Mouse (Mus musculus) common myeloid progenitor, adult 5-6 weeks (primary cell): ENCODE results near the gene Trpm5. TPM values are rescaled to one million over a fixed set of nuclear protein-coding genes. Genes with fewer than 3 reads are reported as not detected.

Source experiments
- ATAC-seq: replicated peaks from 2 replicates; pipeline ENCODE4 v1.8.0; 2016; ENCODE audit warnings: low read depth, mild to moderate bottlenecking, moderate TSS enrichment, inconsistent platforms; ENCODE audit not compliant: poor library complexity, severe bottlenecking
- total RNA-seq: library from RNA; stranded (forward); fragments of 200-1000, 187-1606 nt; gene quantifications from 2 replicates; pipeline ENCODE4 v1.2.3, GENCODE M21; 2017

Gene Trpm5
- total RNA-seq, 1 experiment from 2014 or later: not detected

- ATAC-seq: no peak
These were observed 28.8 kb downstream of the Trpm5 start for GRCm38 (mm10) chr7:143065692-143066091.

- ATAC-seq: no peak
These were observed 30.2 kb downstream of the Trpm5 start for GRCm38 (mm10) chr7:143064226-143064625.

- no peak for ATAC-seq
These were observed 31.7 kb downstream of the Trpm5 start for GRCm38 (mm10) chr7:143062704-143063103.

GRCm38 (mm10) chr7:143059202-143059870 lies 35.1 kb downstream of the Trpm5 start:
- peak; percentile 11; the same call in 1 of the 2 replicates for ATAC-seq

- peak; percentile 6; the same call in 1 of the 2 replicates for ATAC-seq
These were observed 36.2 kb downstream of the Trpm5 start for GRCm38 (mm10) chr7:143058221-143058697.

- ATAC-seq: peak; percentile 19
These were observed 36.7 kb downstream of the Trpm5 start for GRCm38 (mm10) chr7:143057667-143058220.

- no peak for ATAC-seq
These were observed 37.4 kb downstream of the Trpm5 start for GRCm38 (mm10) chr7:143057023-143057422.

GRCm38 (mm10) chr7:143055499-143056186 lies 38.8 kb downstream of the Trpm5 start:
- peak; percentile 37 for ATAC-seq

GRCm38 (mm10) chr7:143055001-143055400 lies 39.4 kb downstream of the Trpm5 start:
- ATAC-seq: no peak

- no peak for ATAC-seq
These were observed 39.9 kb downstream of the Trpm5 start for GRCm38 (mm10) chr7:143054612-143054965.

- no peak for ATAC-seq
These were observed 40.4 kb downstream of the Trpm5 start for GRCm38 (mm10) chr7:143053961-143054611.

- peak; percentile 9 for ATAC-seq
These were observed 41.2 kb downstream of the Trpm5 start for GRCm38 (mm10) chr7:143053008-143053899.

GRCm38 (mm10) chr7:143052626-143053007 lies 41.8 kb downstream of the Trpm5 start, which contains the start of gene Cd81:
Cd81 (plus strand) TSS chr7:143052739.
- peak; percentile 63 for ATAC-seq

- no peak for ATAC-seq
These were observed 43.1 kb downstream of the Trpm5 start for GRCm38 (mm10) chr7:143051316-143051715.

GRCm38 (mm10) chr7:143049841-143050816 lies 44.3 kb downstream of the Trpm5 start:
- ATAC-seq: no peak

- no peak for ATAC-seq
These were observed 45.1 kb downstream of the Trpm5 start for GRCm38 (mm10) chr7:143049331-143049730.

- peak; percentile 33 for ATAC-seq
These were observed 48.1 kb downstream of the Trpm5 start for GRCm38 (mm10) chr7:143046358-143046757.

GRCm38 (mm10) chr7:143044826-143045206 lies 49.6 kb downstream of the Trpm5 start:
- no peak for ATAC-seq
